Mouse (Mus musculus) liver, adult 2 months (tissue): ENCODE data around the gene Krt2.

Source experiments
- CTCF ChIP-seq: fragments of 200-500 bp; IDR thresholded peaks from 2 replicates; pipeline ENCODE4 v1.5.1; 2011; ENCODE audit warnings: low read depth, low read length, control low read depth
- POLR2A ChIP-seq: fragments of 200-500 bp; IDR thresholded peaks from 2 replicates; pipeline ENCODE4 v1.6.1; 2011; ENCODE audit warnings: low read length, control low read depth; ENCODE audit not compliant: insufficient read depth; ENCODE audit errors: extremely low read depth

DNA sequence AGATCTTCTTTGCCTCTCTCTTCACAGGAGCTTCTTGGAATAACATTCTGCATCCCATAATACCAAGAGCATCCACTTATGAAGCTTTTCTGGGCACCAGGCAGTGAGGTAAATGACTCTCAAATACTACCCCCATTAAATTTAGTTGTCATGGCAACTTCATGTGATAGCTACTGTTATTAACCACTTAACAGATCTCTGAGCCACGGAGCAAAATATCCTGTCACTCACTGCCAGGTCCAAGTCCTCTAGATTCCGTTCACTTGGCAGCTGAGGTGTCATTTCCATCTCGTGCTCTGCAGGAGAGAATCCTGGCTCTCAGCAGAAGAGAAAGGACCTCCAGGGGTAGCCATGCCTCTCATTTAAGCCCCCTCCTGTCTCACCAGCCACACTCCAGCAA is 27.1 kb downstream of the Krt2 start:
- TF ChIP-seq POLR2A = no peak
- TF ChIP-seq CTCF = no peak
